11 mouse cellular contexts compared by ENCODE assay signal in the genomic region with DNA sequence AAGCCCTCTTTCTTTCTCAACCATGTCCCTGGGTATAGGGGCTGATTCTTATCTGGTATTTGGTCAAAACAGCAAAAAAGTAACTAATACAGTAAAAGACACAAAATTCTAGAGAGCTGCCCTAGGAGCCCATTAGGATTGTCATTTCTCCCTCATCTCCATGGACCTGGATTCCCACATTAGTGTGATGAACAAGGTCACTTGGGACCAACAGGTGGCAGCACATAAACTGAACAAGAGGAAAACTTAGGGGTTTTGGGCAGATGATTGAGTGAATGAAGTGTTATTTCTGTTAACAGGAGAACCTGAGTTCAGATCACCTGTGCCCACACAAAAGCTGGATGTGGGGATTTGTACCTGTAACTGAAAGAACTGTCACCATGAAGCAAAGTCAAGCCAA.
A peak's percentile ranks its signal among the peaks of the same experiment; 100 is the strongest.
DNase-seq lines count a peak whose midpoint lies in the region; ATAC-seq and TF ChIP-seq lines count a peak whose summit lies in the region.
"Had no signal": no experiment of that assay in that cellular context is flagged by ENCODE, and none has a peak within 500 bp of the region (broad histone marks: within the 10 kb centered on the region; RNA-seq: fewer than 3 reads in every experiment).

No protein-coding gene starts in this region.

- 0 out of 2 replicates have a peak, but pooled peaks have one; percentile 23 for TF ChIP-seq CTCF in midbrain, postnatal 0 days (IDR thresholded peaks at IDR 0.05)

- H3K4me2 ChIP-seq in kidney, embryonic 15.5 days = no peak overlapping the region
- no peak overlapping the region for H3K4me2 ChIP-seq in midbrain, postnatal 0 days (ENCODE audit: low read depth, low read length, poor library complexity, severe bottlenecking)
- H3K4me2 ChIP-seq: heart, embryonic 13.5 days had no signal

- H3K9ac ChIP-seq in kidney, embryonic 15.5 days = no peak overlapping the region
- H3K9ac ChIP-seq in midbrain, postnatal 0 days (replicated peaks; ENCODE audit: low read length, poor library complexity, severe bottlenecking) = no peak overlapping the region
- H3K9ac ChIP-seq: heart, embryonic 13.5 days had no signal

- ATAC-seq in kidney, embryonic 15.5 days (replicated peaks; ENCODE audit: low FRiP score) = no peak
- ATAC-seq in midbrain, postnatal 0 days (ENCODE audit: low FRiP score) = no peak
- ATAC-seq: midbrain, embryonic 16.5 days had no signal

- no peak overlapping the region for H3K4me3 ChIP-seq in kidney, embryonic 15.5 days (replicated peaks)
- no peak overlapping the region for H3K4me3 ChIP-seq in midbrain, postnatal 0 days (ENCODE audit: low read depth, low read length)
- H3K4me3 ChIP-seq in midbrain, embryonic 10.5 days = no peak overlapping the region
- H3K4me3 ChIP-seq: heart, embryonic 13.5 days had no signal

- no peaks in the 10 kb centered on the region for H3K4me1 ChIP-seq in kidney, embryonic 15.5 days
- H3K4me1 ChIP-seq in midbrain, postnatal 0 days (ENCODE audit: insufficient read depth, low read length) = no peaks in the 10 kb centered on the region
- no peaks in the 10 kb centered on the region for H3K4me1 ChIP-seq in midbrain, embryonic 10.5 days
- H3K4me1 ChIP-seq: heart, embryonic 13.5 days had no signal

- H3K36me3 ChIP-seq in kidney, embryonic 15.5 days = no peaks in the 10 kb centered on the region
- H3K36me3 ChIP-seq in midbrain, postnatal 0 days (ENCODE audit: insufficient read depth, low read length) = no peaks in the 10 kb centered on the region
- H3K36me3 ChIP-seq in midbrain, embryonic 10.5 days = no peaks in the 10 kb centered on the region
- H3K36me3 ChIP-seq: heart, embryonic 13.5 days had no signal

- no peaks in the 10 kb centered on the region for H3K27me3 ChIP-seq in kidney, embryonic 15.5 days
- no peaks in the 10 kb centered on the region for H3K27me3 ChIP-seq in midbrain, postnatal 0 days (ENCODE audit: insufficient read depth, low read length)
- H3K27me3 ChIP-seq in midbrain, embryonic 10.5 days (ENCODE audit: low read depth, poor library complexity, severe bottlenecking) = no peaks in the 10 kb centered on the region
- H3K27me3 ChIP-seq: heart, embryonic 13.5 days had no signal

- no peak overlapping the region for H3K27ac ChIP-seq in kidney, embryonic 15.5 days
- H3K27ac ChIP-seq in midbrain, postnatal 0 days (ENCODE audit: low read depth, low read length) = no peak overlapping the region
- H3K27ac ChIP-seq in midbrain, embryonic 10.5 days (replicated peaks) = no peak overlapping the region
- H3K27ac ChIP-seq: heart, embryonic 13.5 days had no signal

- H3K9me3 ChIP-seq in kidney, embryonic 15.5 days (replicated peaks) = no peaks in the 10 kb centered on the region
- H3K9me3 ChIP-seq in midbrain, postnatal 0 days (ENCODE audit: low read length) = no peaks in the 10 kb centered on the region
- no peaks in the 10 kb centered on the region for H3K9me3 ChIP-seq in midbrain, embryonic 10.5 days (replicated peaks)
- H3K9me3 ChIP-seq: heart, embryonic 13.5 days had no signal

- DNase-seq in kidney, adult 18-20 months = peak; percentile 26
- no peak for DNase-seq in midbrain, postnatal 0 days (ENCODE audit: low spot score)
- no peak for DNase-seq in midbrain, embryonic 10.5 days (ENCODE audit: low spot score)
- DNase-seq in embryo, embryonic 10.5 days (ENCODE audit: low spot score) = peak; percentile 15
- no peak for DNase-seq in testis, postnatal 10 days (ENCODE audit: low spot score)
- no peak for DNase-seq in right cerebral cortex, postnatal 14 days
- DNase-seq: adrenal gland, postnatal 14 days; cerebellum, adult 2 months had no signal

Comparison
In these comparisons a context has a peak if more than half of its experiments do, and no peak if none do; other contexts are left out.
1. DNase-seq: peak in kidney, adult 18-20 months (single experiment) and embryo, embryonic 10.5 days (single experiment); none in midbrain, postnatal 0 days (single experiment), midbrain, embryonic 10.5 days (single experiment), testis, postnatal 10 days (single experiment) and right cerebral cortex, postnatal 14 days (single experiment).